Mouse (Mus musculus) embryo, embryonic 10.5 days (tissue): ENCODE measurements around the gene Arnt2.

Experiments
- DNase-seq: peaks from one replicate; pipeline ENCODE4 v3.0.0-alpha.2; 2015; ENCODE audit warnings: low spot score

The Arnt2 gene

DNA sequence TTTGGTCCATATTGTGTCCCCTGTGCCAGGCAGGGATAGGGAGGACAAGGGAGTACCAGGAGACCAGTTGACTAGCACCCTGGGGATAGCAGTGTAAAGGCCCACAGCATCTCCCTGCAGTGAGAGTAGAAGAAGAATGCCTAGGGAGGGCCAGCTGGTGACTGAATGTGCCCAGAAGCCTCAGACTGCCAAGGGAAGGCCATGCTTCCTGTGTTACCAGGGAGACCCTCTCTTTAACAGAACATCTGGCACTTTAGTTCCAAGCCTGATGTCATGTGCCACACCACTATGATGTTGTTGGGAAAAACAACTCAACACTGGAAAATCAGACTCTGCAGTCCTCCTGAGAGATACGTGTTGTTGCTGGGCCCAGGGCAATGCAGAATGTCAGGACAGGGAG, 12.7 kb downstream of the Arnt2 start:
- DNase-seq, result no peak

DNA sequence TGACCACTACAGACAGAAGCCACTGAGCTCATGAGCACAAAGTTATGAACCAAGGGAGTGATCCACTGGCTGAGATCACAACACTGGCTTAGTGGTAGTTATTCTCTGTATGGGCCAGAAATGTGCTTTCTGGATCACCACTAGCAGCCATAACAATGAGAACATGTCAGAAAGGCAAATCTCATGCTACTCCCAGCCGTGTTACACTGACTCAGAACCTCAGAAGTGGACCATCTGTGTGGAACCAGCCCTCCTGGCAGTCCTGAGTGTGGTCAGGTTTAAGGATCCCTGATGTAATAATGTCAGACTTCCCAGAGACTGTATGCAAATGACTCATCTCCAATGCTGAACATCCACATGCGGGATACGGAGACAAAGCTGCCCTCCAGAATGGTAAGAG, 13.4 kb downstream of the Arnt2 start:
- no peak for DNase-seq

DNA sequence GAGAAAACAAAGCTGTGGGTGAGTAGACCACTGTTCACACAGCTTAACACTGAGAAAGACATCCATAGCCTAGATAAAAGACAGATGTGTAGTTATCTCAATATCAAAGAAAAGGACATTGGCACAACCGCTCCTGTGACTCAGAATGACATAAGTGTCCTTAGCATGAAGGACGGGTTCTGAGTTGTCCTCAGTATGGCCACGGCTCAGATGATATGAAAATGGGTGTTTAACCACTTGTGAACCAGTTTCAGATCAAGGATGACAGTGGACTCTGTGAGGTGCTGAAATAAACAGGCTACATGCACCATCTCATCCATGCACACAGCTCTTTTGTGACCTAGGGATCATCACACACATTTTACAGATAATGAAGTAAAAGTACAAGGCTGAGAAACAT, 22.1 kb downstream of the Arnt2 start:
- no peak for DNase-seq

DNA sequence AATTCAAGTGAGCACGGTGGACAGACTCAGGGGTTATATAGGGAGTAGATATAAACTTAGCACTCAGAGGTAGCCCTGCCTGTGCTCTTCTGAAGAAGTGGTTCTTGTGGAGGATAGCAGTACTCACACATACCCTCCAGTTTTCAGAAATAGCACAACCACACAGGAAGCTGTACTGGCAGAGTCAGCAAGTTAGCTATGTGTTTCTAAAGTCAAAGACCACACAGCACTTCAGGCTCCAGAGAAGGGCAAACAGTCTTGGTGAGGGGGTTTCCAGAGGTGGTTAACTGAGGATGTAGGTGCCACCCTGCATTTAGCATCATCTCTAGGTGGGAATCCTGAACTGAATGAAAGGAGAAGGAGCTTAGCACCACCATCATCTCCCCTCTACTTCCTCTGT, 23.5 kb downstream of the Arnt2 start:
- DNase-seq, result no peak

DNA sequence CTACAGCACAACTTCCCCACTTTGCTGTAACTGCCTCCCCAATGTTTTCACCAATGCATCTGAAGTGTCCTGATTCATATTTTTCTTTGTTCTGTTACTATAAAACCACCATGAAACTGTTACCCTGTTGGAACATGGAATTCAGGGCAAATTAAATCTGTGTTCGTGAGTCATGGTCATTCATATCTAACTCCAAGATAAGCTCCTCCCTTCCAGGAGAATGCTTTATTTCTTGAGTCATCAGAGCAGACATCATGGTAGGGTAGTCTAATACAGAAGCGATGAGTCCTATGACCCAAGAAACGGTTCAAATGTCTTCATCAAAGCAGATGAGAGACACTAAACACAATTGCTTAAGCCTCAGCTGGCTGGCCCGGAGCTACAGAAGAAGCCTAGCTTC, 25.2 kb downstream of the Arnt2 start:
- DNase-seq, result no peak

DNA sequence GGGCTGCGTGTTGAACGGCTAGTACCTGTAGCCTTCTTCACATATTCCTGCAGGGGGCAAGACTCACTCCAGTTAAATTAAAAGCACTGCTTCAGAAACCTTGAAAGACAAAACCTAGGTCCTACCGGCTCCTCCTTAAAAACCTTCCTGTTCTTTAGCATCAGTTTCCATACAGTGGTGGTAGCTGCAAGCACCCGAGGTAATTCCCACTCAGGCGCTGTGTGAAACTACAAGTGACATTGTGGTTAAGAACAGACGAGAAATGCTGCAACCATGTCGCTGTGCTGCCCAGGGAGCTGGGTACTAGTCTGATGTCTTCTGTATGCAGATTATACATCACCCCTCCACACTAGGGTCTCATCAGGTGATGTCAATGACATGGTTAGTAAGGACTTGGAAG, 25.9 kb downstream of the Arnt2 start:
- DNase-seq, result no peak

DNA sequence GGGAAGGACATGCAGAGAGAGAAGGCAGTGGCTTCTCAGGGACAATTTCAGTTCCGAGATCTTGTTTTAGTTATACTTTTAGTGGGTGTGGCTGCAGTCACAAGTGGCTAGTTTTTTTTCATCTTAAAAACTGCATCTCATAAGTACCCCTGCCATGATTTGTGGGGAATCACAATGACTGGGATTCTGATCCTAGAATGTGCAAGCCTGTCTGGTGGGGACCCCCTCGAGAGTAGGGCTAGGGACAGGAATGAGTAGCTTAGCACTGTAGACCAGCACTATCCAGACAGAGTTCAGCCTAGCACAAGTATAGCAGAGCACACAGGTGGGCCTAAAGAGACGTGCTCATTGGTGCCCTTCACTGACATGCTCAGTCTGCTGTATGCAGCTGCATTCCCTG, 27.6 kb downstream of the Arnt2 start:
- no peak for DNase-seq

DNA sequence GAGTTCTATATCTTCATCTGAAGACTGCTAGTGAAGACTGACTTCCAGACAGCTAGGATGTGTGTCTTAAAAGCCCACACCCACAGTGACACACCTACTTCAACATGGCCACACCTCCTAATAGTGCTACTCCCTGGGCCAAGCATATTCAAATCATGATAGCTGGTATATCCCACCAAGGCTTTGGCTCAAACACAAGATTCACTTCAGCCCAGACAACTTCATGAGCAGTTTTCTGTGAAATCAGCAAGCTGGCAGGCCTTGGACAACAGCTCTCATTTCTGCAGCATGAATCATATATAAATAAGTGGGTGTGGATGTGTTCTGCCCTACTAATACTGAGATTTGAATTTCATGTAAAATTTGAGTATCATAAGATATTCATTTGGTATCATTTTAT, 29.2 kb downstream of the Arnt2 start:
- DNase-seq, result no peak

DNA sequence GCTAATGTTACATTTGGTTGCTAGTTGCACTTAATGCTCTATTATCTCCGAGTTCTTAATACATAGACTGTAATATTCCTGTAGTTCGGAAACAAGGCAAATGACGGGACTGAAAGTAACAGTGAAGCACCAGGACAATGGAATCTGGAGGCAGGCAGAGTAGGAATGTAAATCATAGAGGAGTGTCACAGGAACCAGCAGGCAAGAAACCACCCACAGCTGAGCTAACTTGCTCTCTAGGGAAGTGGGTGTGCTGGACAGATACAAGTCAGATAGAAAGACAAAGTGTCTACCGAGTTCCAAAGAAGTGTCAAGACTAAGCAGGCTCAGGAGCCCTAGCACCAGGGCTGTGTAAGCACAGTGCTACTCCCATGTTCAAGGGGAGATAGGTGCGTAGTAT, 32.6 kb downstream of the Arnt2 start:
- no peak for DNase-seq

DNA sequence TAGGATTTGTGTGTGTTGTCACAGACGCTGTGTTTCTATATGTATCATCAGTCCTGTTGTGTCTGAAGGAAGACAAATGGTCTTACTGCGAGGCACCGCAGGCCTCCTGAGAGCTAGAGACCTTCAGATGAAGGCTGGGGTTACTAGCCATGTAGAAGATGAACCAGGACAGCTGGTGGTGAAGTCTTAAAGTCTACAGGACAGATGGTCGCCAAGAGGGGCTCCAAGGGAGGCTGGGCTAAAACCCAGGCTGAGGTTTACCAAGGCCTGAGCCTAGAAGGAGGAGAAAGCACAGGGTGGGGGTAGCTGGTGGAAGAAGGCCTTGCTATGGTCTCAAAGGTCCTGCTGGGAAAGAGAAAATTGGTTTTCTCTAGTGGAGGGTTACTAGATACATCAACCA, 36.3 kb downstream of the Arnt2 start:
- DNase-seq, result no peak

DNA sequence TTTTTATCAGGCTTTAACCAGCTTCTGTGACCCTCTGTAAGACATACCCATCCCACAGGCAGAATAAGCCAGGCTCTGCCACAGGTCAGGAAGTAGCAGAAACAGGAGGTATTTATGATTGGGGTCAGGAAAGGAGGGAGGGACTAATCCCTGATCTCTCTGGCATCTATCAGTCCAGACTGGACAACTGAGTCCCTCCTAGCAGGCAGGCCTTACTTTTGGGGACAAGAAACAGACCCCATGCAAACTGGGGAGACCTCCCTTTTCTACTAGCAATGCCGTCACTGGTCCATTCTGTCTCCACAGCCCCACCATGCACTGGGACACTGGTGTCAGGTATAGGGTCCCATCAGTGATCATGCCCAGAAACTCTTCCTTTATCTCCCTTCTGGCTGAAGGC, 37.1 kb downstream of the Arnt2 start:
- DNase-seq, result no peak

DNA sequence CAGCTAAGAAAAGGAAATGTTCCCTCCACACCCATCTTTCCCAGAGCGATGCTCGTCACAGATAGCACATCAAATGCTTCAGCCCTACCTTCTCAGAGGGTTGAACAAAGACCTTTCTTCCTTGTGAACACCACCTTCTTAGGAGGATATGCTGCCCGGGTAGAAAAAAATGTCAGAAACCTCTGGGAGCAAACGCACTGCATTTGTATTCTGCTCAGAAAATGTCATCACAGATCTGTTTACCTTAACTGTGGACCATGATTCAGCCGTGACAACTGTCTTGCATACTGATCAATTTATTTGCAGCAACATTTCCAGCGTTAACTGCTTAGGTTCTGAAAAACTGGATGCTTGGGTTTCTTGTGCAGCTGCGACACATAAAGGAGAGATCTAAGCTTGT, 37.7 kb downstream of the Arnt2 start:
- DNase-seq, result no peak

DNA sequence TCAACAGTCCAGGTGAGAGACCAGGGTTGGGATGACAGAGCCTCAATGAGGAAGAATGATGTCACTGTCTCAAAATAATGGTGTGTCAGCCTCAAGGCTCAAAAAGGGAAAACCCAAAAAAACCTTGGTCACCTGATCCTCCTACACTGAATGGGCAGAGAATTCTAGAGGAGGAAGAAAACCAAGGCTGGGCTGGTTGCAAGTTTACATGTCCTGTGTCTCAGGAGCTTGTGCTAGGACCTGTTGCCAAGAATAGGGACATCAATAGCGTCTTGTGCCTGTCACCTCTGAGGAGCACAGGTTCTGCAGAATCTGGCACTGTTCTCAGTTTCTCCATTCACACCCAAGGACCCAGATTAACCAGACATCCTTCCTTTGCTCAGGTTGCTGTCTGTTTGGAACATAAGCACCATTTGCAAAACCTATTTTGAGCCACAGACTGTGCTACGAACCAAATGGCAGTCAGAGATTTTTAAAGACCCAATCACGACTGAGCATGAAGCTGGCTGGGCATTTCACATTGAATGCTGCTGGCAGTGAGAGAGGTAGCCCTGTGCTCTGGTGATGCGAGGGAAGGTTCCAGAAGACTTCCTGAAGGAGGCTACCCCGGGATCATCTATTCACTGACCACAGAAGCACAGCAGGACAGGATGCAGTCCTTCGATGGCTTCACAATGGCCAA, 38.9 kb downstream of the Arnt2 start:
- DNase-seq, result no peak

DNA sequence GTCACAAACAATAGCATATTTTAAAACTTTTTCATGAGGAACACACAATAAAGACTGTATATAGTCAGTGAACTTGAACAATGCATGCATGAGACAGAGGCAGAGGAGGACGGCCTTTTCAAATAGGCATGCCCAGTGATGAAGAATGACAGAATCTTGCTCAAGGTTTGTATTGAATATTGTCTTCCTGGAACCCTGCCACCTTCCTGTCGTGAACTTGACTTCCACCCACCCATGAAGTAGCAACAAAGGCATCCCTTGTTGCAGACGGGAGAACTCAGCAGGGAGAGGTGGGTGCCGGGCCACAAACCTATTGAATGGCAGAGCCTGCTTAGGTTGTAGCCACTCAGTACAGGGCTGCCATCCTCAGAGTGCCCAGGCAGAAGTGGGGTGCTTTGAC, 43.7 kb downstream of the Arnt2 start:
- no peak for DNase-seq

DNA sequence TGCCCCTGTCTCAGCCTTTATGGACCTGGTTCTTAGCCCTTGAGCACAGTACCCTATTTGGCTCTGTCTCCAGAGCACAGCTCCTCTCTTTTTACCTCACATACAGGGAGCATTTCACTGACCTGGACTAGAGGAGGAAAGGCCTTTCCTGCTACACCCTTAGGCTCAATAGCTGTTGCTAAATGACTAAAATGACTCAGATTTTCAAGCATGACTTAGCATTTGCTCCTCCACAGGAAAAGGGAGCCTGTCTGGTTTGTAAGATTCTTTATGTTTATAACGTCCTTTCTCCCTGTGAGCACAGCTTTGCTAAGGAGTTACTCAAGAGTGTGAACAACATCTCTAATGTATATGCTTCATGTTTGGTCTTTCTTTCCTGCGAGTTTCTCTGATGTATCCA, 47.3 kb downstream of the Arnt2 start:
- DNase-seq, result no peak

DNA sequence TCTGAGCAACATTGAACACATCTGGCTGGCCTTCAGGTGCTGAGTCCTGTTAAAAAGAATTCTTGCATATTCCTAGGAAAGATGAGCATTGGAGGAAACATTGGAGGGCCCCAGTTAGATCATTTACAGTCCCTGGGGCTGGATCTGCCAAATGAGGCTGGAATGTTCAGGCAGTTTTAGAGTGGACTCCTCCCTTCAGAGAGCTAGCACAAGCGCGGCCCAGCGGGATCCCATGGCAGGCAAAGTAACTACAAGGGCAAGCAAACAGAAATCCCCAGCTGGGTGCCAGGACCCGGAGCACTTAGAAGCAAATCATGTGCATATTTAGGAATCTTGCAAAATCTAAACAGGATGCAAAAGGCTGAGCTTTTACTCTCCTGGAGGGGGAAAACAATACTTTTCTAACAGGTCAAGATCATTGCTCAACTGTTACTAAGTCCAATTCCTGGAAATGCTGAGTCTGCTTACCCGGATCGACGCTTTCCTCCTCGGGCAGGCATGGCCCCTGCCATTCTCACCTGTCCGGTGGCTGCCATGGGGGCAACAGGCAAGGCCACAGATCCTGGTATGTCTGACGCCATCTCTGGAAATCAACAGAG, 48.8 kb downstream of the Arnt2 start:
- no peak for DNase-seq

DNA sequence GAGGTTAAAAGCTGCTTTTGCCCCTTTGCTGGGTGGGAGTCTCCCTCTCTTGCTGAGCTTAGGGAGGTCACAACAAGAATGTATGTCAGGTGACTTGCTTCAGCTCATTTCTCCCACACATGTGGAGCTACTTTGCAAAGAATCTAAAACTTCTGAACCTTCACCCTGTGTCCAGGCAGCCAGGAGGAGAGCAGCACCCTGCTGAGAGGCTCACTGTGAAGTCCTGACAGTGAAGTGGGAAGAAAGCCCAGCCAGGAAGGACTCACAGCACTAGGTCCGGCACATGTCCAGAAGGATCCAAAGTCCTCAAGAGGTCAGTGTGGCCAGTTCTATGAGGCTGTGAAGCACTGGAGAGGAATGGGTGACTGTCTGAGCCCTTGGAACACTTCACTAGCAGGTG, 51.5 kb downstream of the Arnt2 start:
- no peak for DNase-seq

DNA sequence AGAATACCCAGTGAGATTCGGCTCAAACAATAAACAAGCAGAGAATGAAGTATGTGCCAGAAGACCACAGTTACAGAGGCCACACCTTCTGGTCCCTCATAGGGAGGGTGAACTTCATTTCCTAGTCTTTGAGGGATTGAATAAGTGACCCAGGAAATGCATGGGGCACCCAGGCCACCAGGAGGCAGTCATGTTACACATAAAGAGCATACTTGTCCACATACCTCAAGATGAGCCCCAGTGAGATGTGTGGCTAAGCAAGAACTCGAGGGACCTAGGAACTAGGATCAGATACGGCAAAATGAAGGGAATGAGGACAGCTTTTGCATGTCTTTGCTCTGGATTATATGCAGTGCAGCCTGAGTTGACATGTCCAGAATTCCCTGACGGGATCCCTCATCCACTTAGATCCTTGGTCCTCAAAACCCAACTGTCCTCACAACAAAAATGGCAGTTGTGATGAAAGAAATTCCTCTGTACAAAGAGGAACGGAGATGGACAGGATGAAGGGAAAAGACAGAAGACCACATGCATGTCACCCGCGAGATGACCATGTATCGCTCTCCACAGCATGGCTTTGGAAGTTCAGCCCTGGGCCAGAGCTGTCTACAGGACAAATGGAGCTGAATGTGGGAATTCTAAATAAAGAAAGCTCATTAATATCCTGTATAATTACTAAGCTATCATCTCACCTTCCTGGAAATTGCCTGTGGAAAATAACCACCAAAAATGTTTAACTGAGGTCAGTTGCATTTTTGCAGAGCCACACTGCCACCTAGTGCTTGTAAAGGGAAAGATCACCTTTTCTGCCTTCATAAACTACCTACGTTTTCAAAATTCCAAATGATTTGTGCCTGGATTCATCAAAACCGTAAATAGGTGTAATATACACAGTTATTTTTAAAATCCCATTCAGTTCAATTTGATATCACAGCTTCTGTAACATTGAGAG, 54.1 kb downstream of the Arnt2 start:
- DNase-seq, result peak; percentile 72

DNA sequence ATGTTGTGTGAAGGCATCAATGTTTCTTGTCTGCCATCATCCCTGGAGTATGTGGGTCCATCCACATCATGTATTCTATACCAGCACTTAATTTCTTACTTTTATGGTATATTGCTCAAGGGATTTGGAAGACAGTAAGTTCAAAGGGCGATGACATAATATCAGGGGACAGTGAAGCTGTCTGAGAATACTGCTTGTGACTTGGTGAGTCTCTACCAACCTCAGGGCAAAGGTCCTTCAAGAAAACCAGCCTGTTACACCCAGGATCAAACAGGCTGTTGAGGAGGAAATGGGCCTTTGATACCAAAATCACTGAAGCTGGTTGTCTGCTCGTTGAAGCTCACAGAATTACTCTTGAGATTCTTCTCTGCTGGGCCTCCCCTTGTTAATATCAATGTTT, 55.1 kb downstream of the Arnt2 start:
- no peak for DNase-seq

DNA sequence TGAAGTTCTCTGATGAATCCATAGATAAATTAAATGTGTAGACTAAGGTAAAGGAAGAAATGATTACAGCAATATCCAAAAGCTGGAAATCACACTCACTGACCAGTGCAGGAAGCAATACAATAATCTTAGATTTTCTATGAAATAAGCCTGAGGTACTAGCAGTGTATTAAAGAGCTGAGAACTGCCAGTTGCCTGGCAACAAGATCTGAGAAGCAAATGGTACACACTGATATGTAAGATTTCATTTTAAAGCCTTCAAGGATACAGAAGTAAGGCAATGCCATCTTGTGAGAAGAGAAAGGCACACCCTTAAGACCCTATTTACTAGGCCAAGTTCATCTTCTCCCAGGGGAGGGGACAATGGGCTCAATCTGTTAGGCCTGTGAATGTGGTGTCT, 59.4 kb downstream of the Arnt2 start:
- no peak for DNase-seq

DNA sequence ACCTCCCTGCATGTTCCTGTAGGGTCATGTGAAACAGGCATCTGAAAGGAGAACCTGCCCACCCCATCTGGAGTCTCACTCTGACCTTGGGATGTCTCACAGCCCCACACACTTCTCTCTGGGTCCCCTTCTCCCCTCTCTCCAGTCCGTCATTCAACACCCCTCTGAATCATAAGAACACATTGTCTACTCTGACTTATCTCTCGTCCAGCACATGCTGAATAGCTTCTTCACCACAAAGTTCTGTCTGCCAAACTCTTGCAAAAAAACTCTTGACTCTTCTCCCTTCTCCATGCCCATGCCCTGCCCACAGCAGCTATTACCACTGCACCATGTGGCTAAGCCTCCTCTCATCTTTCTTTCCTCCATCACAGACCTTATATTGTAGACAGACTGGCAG, 60.0 kb downstream of the Arnt2 start:
- no peak for DNase-seq

DNA sequence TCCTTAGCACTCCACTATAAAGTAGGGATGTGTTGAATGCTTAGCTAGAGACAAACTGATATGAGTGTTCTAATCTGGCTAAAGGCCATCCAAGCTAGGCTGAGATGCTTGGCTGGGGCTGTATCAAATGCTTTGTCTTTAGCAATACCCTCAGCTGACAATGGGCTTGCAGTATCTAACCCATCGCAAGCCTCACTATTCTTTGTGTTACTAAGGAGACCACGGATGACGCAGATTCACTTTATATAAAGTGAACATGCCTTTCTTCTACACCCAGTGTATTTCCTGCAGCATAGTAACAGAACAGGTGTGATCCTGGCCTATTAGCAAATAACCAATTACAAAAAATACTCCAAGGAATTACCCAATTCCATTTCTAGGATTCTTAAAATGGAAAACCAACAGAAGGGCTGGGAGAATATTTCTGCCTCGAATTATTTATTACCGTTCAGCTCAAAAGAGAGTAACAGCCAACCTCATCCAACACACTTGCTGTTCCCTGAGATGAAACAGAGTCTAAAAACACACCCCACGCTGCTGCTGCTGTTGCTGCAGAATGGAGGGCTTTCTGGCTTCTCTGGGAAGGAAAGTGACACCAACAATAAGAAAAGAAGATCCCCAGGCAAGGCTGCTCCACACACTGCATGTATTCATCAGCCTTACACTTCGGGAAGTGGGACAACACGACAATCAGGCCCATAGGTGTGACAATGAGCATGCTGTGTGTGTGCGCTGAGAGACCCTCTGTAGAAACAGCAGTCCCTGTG, 61.6 kb downstream of the Arnt2 start:
- no peak for DNase-seq

DNA sequence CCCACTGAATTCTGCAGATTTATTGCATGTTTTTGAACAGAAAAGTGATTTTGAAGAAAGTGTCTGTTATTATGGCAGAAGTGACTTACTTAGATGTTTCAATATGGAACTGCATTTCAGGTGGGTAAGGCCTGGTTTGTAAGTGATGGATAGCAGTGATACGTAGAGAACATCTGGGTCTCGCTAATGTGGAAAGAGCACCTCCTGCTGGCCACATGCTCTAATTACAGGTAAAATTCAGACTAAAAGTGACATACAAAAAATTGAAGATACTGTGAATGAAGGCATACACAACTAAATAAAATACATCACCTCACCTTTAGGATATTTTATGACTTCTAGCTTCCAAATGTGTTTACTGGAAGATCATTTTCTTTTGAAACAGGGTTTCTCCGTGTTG, 66.8 kb downstream of the Arnt2 start:
- no peak for DNase-seq
